Mouse (Mus musculus) granulocyte monocyte progenitor cell, adult 5-6 weeks (primary cell): ENCODE data around the gene Fam192a. TPM values are rescaled to one million over a fixed set of nuclear protein-coding genes. Genes with fewer than 3 reads are reported as not detected.

Experiments
- ATAC-seq: replicated peaks from 2 replicates; pipeline ENCODE4 v1.8.0; 2016; ENCODE audit warnings: mild to moderate bottlenecking, moderate TSS enrichment, inconsistent platforms; ENCODE audit not compliant: poor library complexity, severe bottlenecking
- total RNA-seq, 2 experiments: library from RNA; stranded (forward) in 1 of 2; stranded (reverse) in 1 of 2; fragments of 200-712, 200-1000 nt in 1 of 2; fragments of >200 nt in 1 of 2; fragmentation: Nextera tagmentation in 1 of 2; gene quantifications; 2 replicates each; pipeline ENCODE4 v1.2.3; 2014 to 2017

Gene Fam192a
- total RNA-seq, 2 experiments from 2014 or later: 30.4 to 99.4 TPM

GRCm38 (mm10) chr8:94574159-94574907 lies 27.5 kb downstream of the Fam192a start:
- no peak for ATAC-seq

- no peak for ATAC-seq
Measured at GRCm38 (mm10) chr8:94571896-94572295, 29.9 kb downstream of the Fam192a start.

DNA sequence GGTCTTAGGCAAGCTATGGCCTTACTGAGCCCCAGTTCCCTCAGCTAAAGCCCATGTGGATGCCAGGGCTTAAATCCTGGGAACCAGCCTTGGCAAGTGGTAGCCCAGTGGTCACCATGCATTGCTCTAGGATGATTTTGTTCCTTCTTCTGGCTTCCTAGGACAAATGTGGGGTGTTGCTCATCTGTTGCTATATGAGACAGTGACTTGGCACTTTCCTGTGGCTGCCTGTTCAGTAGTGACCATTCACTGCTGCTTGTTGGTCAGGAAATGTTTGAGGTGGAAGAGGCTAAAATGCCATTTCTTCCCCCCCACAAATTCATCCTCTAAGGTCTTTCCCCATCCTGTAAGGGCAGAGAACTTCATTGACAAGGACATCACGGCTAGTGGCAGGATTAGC lies 32.4 kb downstream of the Fam192a start:
- no peak; the same call in 1 of the 2 replicates for ATAC-seq

DNA sequence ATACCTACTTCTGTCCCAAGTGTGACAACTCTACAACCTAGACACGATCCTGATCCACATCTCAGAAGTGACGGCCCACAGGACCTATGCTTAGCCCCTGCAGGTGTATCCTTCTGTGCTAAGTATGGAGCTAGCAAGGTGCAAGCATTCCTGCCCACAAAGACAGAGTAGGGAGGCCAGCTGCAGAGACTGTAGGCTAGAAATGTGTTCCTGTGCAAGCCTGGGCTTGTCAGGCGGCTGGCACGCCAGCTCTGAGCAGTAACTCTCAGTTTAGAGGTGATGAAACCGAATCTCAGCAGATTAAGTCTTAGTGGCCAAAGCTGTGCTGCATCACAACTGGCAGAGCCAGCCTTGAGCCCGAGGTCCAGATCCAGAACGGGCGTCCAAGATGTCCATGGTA lies 33.7 kb downstream of the Fam192a start:
- ATAC-seq: no peak

DNA sequence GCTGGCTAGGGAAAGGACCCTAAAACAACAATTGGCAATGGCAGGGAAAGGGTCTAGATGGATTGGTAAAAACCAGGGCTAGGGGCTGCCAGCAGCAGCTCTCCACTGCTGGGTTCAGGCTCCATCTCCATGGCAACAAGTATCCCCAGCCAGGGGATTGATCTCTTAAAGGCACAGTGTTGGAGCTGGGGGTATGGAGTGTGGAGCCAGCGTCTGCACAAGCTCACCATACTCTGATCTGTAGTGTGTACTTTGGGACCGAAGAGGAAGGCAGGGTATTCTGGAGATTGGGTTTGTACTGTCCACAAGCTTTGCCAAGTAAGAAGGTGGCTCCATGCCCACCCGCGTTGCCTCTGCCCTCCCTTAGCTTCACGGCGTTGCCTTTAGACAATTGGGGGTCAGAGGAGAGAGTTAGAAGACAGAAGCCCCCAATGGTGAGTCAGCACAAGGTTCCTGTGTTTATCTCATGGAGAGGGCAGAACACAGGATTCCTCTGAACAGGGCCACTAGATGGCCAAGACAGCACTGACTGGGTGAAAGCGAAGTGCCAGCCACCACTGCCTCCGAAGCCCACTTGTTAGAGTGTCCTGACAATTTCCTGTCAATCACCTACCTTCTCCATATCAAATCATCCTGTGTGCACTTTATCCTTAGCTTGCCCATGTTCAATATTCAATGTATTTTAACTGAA lies 34.5 kb downstream of the Fam192a start:
- no peak for ATAC-seq

DNA sequence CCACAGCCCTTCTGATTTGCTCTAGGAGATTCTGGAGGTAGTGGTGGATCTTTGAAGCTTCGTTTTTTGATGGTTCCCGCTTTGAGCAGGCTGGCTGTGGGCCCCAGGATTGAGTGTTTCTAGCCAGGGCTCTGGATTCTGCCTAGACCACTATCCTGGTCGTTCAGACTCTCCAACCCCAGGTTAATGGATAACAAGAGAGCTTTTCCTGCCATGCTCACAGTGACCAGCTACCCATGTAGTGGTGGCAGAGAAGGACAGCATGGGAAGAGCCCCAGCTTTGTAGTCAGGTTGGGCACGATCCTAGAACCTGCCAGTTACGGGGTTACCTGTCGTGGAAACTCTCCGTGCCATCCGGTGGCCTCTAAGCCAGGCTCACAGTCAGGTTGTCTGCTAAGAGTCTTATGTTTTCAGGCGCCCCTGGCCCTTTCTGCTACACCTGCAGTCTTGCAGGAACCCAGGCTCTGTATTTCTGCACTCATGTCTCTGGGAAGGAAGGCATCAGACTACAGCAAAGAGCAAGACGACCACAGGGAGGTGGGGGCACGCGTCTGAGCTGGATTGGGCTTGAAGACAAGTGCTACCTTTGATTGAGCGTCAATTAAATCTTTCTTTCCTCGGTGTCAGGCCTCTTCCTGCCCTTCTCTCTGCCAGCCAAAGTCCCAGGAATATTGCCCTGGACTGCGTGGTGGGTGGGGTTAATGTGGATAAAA lies 35.2 kb downstream of the Fam192a start:
- no peak for ATAC-seq

- ATAC-seq: no peak
Measured at GRCm38 (mm10) chr8:94566033-94566432, 35.8 kb downstream of the Fam192a start.

DNA sequence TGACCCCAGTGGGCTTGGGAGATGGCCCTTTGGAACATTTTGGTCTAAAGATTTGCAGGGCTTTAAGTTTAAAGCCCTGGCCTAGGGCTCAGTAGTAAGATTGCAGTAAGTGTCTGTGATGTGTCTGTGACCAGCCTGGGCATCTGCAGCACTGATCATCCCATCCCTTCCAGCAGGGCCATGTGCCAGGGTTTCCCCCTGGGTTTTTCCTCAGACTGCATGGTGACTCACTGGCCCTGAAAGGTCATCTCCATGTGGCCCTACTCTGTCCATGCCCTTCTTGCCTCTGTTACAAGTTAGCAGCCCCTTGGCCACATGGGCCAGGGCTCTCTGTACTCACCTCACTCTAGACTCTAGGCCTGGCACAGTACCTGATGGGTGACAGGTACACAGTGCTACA lies 37.4 kb downstream of the Fam192a start:
- ATAC-seq: no peak

DNA sequence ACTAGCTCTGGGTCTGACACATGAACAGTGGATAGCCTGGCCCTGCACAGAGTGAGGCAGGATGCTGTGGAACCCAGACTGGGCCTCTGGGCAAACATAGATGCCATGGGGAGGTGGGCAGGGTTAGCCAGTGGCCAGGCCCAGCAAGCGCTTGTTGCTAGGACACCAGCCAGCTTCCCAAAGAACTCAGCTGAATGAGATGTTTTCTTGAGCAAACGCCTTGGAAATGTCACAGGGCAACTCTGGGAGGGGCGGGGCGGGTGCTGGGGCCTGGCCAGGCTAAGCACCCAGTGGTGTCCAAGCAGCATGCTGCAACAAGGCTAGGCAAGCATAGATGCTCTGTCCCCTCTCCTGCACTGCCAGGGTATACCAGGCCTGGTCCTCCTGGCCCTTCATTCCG lies 40.5 kb downstream of the Fam192a start:
- ATAC-seq: no peak

DNA sequence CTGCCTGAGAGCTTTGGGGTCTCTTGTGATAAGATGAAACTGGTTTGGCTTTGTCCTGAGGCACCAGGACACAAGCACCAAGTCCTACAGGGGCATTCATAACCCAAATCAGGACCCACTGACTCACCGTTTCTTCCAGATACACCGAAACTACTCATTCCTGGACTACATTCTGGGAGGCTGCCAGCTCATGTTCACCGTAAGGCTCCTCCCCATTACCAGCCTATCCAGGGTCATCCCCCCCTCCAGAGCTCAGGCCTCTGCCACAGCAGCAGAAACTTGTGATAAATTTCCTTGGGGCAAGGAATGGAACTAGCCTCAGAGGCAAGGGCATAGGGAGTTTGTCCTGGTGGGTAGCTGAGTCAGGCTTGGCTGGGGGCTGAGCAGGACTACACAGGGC lies 44.5 kb downstream of the Fam192a start:
- ATAC-seq: no peak

- no peak for ATAC-seq
Measured at GRCm38 (mm10) chr8:94552696-94553095, 49.1 kb downstream of the Fam192a start.

GRCm38 (mm10) chr8:94551471-94552422 lies 50.0 kb downstream of the Fam192a start:
- peak; percentile 68 for ATAC-seq

DNA sequence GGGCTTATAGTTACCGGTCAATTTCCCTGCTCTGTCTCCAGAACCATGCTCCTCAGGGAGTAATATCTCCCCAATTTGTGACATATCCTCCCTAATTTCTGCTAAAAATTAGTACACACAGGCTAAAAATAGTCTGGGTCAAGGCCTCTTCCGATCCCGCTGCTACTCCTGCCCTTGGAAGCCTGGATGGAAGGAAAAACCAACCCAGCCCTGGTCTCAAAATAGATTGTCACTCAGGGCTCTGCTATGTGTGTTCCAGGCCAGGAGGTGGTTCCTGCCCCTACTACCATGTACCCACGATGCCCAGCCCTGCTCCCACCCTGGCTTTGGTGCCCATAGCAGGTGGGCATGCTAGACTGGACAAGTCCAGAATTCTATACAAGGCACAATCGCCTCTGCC lies 51.8 kb downstream of the Fam192a start:
- ATAC-seq: no peak

GRCm38 (mm10) chr8:94549482-94549881 lies 52.3 kb downstream of the Fam192a start:
- ATAC-seq: peak; percentile 33

DNA sequence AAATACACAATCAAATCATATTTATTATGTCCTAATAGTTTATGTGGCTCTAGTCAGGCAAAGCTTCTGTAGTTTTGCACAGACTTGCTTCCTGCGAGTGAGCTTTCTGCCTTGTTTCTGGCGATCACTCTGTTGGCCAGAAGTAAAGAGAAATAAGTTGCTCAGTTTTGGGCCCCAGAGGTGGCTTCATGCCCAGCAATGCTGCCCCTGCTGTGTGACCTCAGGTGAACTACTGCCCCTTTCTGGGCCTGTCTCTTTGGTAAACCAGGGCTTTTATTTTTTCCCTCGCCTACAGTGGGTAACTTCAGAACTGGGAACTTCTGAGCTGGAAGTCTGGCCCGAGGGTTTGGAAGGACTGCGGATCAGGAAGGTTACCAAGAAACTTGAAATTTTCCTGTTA lies 52.8 kb downstream of the Fam192a start:
- no peak for ATAC-seq

DNA sequence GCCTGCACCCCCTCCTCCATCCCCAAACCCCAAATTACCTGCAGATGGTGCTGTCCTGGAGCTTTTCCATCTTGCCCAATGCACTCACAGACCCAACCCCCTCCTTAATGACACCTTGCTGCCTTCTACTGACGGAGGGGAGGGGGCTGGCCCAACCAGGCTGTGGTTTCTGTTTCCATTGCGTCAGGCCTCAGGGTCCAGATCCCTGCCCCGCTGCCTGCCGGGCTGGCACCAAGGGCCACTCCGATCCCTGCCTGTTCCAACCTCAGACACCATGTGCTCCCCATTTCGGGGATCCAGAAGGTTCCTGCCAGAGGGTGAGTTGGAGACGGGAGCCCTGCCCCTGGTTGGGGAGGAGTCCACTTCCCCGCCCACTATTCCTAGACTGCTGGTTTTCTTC lies 57.8 kb downstream of the Fam192a start:
- ATAC-seq: peak; percentile 73

DNA sequence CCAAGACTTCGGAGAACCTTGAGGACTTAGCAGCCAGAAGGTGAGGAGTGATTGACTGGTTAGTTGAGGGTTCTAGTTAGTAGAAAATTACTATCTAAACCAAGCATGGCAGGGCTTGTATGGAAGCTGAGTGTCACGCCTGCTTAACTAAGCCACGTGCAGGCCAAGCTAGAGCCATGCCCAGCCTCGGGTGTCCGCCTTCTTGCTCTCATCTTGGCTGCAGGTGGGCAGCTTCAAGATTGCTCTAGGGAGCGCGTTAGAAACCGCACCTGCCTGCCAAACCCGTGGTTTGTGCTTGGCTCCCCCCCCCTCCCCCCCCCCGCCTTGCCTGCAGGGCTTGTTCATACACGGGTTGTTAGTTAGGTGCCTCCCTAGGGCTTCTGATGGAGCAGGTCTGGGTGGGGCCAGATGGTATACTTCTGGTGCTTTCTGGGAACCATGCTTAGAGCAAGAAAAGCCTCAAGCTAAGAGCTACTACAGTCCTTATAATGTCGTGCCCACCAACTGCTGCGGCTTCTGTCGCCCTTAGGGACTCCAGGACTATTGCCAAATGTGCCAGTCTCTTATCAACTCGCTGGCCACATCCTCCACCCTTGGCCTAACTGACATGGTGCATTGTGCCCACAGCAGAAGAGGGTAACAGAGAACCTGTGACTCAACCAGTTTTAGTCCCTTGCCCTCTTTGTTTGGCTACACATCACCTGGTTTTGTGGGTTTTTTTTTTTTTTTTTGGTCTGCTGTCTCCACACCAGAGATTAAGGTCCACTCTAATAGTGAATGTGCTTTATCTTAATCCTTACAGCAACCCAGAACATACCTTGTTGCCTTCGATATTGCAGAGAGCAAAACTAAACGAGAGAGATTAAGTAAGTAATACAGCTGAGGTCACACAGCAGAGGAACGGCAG lies 60.7 kb downstream of the Fam192a start:
- ATAC-seq: peak; percentile 77

- no peak for ATAC-seq
Measured at GRCm38 (mm10) chr8:94540025-94540424, 61.8 kb downstream of the Fam192a start.

GRCm38 (mm10) chr8:94537456-94537855 lies 64.3 kb downstream of the Fam192a start:
- no peak for ATAC-seq
